Mouse (Mus musculus) limb, embryonic 14.5 days (tissue): Measurements from ENCODE around the gene Neu1. TPM values are rescaled to one million over a fixed set of nuclear protein-coding genes. Genes with fewer than 3 reads are reported as not detected.

Experiments
- ATAC-seq: fragments of 200-750 bp; cut with Nextera tagmentation; 2 replicates; pipeline ENCODE4 v1.8.0; 2017; ENCODE audit warnings: low read depth, moderate number of reproducible peaks, moderate TSS enrichment; ENCODE audit not compliant: low FRiP score
- DNase-seq: peaks from one replicate; pipeline ENCODE4 v3.0.0-alpha.2; 2015; ENCODE audit warnings: low spot score
- H3K27ac ChIP-seq: fragments of 300-500 bp; sonication (generic); replicated peaks from 2 replicates; pipeline ENCODE4 v1.5.1; 2014; ENCODE audit warnings: low read depth, mild to moderate bottlenecking, low read length, moderate library complexity, mixed read lengths
- H3K27me3 ChIP-seq: fragments of 300-500 bp; sonication (generic); 2 replicates; pipeline ENCODE4 v1.6.1; 2014; ENCODE audit warnings: low read length, mixed read lengths; ENCODE audit not compliant: control insufficient read depth, insufficient read depth
- H3K36me3 ChIP-seq: fragments of 300-500 bp; sonication (generic); 2 replicates; pipeline ENCODE4 v1.6.1; 2014; ENCODE audit warnings: mild to moderate bottlenecking, low read length, moderate library complexity, mixed read lengths; ENCODE audit not compliant: control insufficient read depth, insufficient read depth
- H3K4me1 ChIP-seq: fragments of 300-500 bp; sonication (generic); 2 replicates; pipeline ENCODE4 v1.6.1; 2014; ENCODE audit warnings: antibody characterized with exemption, low read length, mixed read lengths; ENCODE audit not compliant: control insufficient read depth, insufficient read depth
- H3K4me2 ChIP-seq: fragments of 300-500 bp; sonication (generic); replicated peaks from 2 replicates; pipeline ENCODE4 v1.6.1; 2014; ENCODE audit warnings: low read depth, mild to moderate bottlenecking, low read length, moderate library complexity; ENCODE audit not compliant: severe bottlenecking
- H3K4me3 ChIP-seq: fragments of 300-500 bp; sonication (generic); replicated peaks from 2 replicates; pipeline ENCODE4 v1.5.1; 2014; ENCODE audit warnings: low read length
- H3K9ac ChIP-seq: fragments of 300-500 bp; sonication (generic); 2 replicates; pipeline ENCODE4 v1.6.1; 2014; ENCODE audit warnings: mild to moderate bottlenecking, low read depth, low read length, moderate library complexity; ENCODE audit not compliant: severe bottlenecking
- H3K9me3 ChIP-seq: fragments of 300-500 bp; sonication (generic); 2 replicates; pipeline ENCODE4 v1.6.1; 2016; ENCODE audit warnings: low read length; ENCODE audit not compliant: control insufficient read depth
- POLR2A ChIP-seq: fragments of 200-500 bp; IDR thresholded peaks from 2 replicates; pipeline ENCODE4 v1.8.0; 2012; ENCODE audit warnings: inconsistent platforms, mild to moderate bottlenecking, moderate library complexity, borderline replicate concordance; ENCODE audit not compliant: insufficient read depth, insufficient read length; ENCODE audit errors: extremely low read depth
- WGBS: fragments of 180-500 bp; shearing (Covaris S2); extraction: QIAGEN DNeasy Blood & Tissue Kit; methylation state at CpG from one replicate; pipeline ENCODE4 v1.1.7; 2014; 5-methylcytosine and 5-hydroxymethylcytosine counted together
- polyA plus RNA-seq, 2 experiments: library from polyadenylated mRNA; depleted of rRNA in 1 of 2; stranded (reverse) in 1 of 2; unstranded in 1 of 2; fragments of >200 nt; fragmentation: Nextera tagmentation in 1 of 2; extraction: Ambion mirVana in 1 of 2; gene quantifications; 2 replicates each; pipeline versions ENCODE4 v1.2.1 to v1.2.3; 2012 to 2014

The Neu1 gene
- polyA plus RNA-seq, 2 experiments, result 18.2 to 19.3 TPM

- peaks cover 5% of the 10 kb centered on the region for H3K4me1 ChIP-seq
- TF ChIP-seq POLR2A, result no peak
- no peak overlapping the region for H3K4me2 ChIP-seq
- 66% methylated on average over 4 of the region's 4 CpGs for WGBS
- H3K9me3 ChIP-seq, result no peaks in the 10 kb centered on the region
- no peak for ATAC-seq
- no peak overlapping the region for H3K27ac ChIP-seq
- DNase-seq, result no peak
- no peak overlapping the region for H3K9ac ChIP-seq
- no peak overlapping the region for H3K4me3 ChIP-seq
- H3K36me3 ChIP-seq, result no peaks in the 10 kb centered on the region
- H3K27me3 ChIP-seq, result no peaks in the 10 kb centered on the region
These were observed 2.2 kb upstream of the Neu1 start for GRCm38 (mm10) chr17:34928841-34929240.

GRCm38 (mm10) chr17:34931735-34932098 is 664 bp downstream of the Neu1 start:
- no peak for ATAC-seq
- no peak for TF ChIP-seq POLR2A

GRCm38 (mm10) chr17:34932287-34932686 is 1.2 kb downstream of the Neu1 start:
- Histone ChIP-seq H3K9ac (peak overlapping the region; percentile 65; the same call in 1 of the 2 replicates), H3K27ac (no peak overlapping the region), H3K4me3 (peak overlapping the region; percentile 68), H3K9me3 (no peaks in the 10 kb centered on the region), H3K4me1 (peaks cover 5% of the 10 kb centered on the region), H3K27me3 (no peaks in the 10 kb centered on the region), H3K4me2 (peak overlapping the region; percentile 96), H3K36me3 (peaks cover 12% of the 10 kb centered on the region)
- no peak for TF ChIP-seq POLR2A
- no peak for ATAC-seq
- 92% methylated on average over 8 of the region's 8 CpGs for WGBS
- DNase-seq, result no peak

More at GRCm38 (mm10) chr17:34931735-34932098, 664 bp downstream of the Neu1 start:
- H3K36me3 ChIP-seq, result peaks cover 12% of the 10 kb centered on the region
- WGBS, result 9% methylated on average over 14 of the region's 14 CpGs
- H3K9me3 ChIP-seq, result no peaks in the 10 kb centered on the region
- peak overlapping the region; percentile 65 for H3K9ac ChIP-seq
- peaks cover 5% of the 10 kb centered on the region for H3K4me1 ChIP-seq
- H3K27ac ChIP-seq, result no peak overlapping the region
- H3K4me3 ChIP-seq, result peak overlapping the region; percentile 68
- peak overlapping the region; percentile 96 for H3K4me2 ChIP-seq
- H3K27me3 ChIP-seq, result no peaks in the 10 kb centered on the region
- no peak for DNase-seq

- ATAC-seq (no peak), DNase-seq (no peak)
- 80% methylated on average over 23 of the region's 24 CpGs for WGBS
- Histone ChIP-seq H3K27ac (no peak overlapping the region), H3K27me3 (no peaks in the 10 kb centered on the region), H3K9me3 (no peaks in the 10 kb centered on the region), H3K4me3 (no peak overlapping the region), H3K9ac (no peak overlapping the region), H3K36me3 (peaks cover 12% of the 10 kb centered on the region), H3K4me2 (no peak overlapping the region), H3K4me1 (peaks cover 5% of the 10 kb centered on the region)
- TF ChIP-seq POLR2A, result no peak
These were observed 3.0 kb downstream of the Neu1 start for GRCm38 (mm10) chr17:34934031-34934430.

GRCm38 (mm10) chr17:34934830-34935229 is 3.8 kb downstream of the Neu1 start:
- Histone ChIP-seq H3K36me3 (peaks cover 12% of the 10 kb centered on the region), H3K27me3 (no peaks in the 10 kb centered on the region), H3K9ac (no peak overlapping the region), H3K4me3 (no peak overlapping the region), H3K4me1 (peaks cover 5% of the 10 kb centered on the region), H3K4me2 (no peak overlapping the region), H3K27ac (no peak overlapping the region), H3K9me3 (no peaks in the 10 kb centered on the region)
- ATAC-seq, result no peak
- TF ChIP-seq POLR2A, result no peak
- WGBS, result 54% methylated on average over 8 of the region's 8 CpGs
- no peak for DNase-seq
